Mouse (Mus musculus): Measurements from ENCODE around the gene Sco2. TPM values are rescaled to one million over a fixed set of nuclear protein-coding genes. Genes with fewer than 3 reads are reported as not detected.

The Sco2 gene
- polyA plus RNA-seq, 1 experiment, result 70.4 TPM

DNA sequence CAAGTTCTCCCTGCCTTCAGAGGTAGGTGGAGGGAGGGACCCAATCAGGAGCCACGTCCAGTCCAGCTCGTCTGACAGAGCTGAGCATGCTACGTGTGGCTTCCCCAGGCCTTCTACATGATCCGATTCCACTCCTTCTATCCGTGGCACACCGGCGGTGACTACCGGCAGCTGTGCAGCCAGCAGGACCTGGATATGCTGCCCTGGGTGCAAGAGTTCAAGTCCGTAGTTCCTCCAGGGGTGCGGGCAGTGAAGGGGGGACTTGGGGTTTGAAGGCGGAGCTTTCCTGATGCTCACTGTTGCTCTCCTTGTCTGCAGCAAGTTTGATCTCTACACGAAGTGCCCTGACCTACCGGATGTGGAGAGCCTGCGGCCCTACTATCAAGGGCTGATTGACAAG is 37.2 kb downstream of the Sco2 start:
- 83% methylated on average over 14 of the region's 14 CpGs for WGBS

DNA sequence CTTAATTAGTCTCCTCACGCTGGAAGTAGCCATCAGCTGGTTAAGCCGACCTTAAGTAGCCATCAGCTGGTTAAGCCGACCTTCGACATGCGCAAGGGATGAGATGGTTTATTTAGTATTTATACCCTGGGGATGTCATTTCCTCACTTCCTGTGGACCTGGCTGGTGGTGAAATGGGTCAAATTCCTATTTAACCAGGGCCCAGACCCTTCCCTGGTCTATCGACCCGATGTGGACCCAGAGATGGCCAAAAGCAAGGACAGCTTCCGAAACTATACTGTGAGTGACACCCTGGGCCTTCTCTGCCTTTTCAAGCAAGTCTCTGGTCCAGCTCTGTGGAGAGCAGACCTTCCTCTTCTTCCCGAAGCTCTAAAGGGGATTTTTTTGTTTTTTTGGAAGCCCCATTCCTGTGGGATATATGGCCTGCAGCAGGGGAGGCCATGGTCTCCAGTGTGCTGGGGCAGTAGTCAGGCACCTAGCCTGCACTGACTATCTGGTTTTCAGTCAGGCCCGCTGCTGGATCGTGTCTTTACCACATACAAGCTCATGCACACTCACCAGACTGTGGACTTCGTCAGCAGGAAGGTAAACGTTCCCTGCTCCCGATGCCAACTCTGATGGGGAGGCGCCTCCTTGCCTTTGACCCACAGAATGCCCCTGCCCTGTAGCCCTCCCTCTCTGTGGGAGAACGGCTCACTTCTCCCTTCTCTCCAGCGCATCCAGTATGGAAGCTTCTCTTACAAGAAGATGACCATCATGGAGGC is 38.7 kb downstream of the Sco2 start:
- WGBS, result 68% methylated on average over 17 of the region's 17 CpGs
- no peak for DNase-seq (ENCODE audit: low read depth, low spot score)

More for the DNA sequence above, 37.2 kb downstream of the Sco2 start:
- DNase-seq (ENCODE audit: low read depth, low spot score), result no peak

DNA sequence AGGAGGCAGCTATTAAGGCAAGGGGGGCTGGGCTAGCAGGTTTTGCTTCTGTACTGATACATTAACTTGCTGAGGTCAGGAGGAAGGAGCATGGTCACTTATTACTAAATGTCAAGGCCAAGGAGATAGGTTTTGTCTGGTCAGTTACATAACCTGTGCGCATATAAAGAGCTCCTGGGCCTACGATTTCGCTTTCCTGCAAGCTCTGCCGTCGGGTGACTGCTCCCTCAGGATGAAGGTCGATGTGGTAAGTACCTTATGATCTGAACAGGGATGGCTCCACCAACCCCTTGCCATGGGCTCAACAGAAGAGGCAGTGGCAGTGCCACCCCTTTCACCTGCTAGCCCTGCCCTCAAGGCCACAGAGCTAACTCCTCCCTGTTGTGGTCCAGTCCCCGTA is 39.4 kb downstream of the Sco2 start, which contains the start of gene Miox:
Gene Miox (plus strand): TSS at position 128 of the 400 bp plus-strand sequence.
- WGBS, result 77% methylated on average over 7 of the region's 7 CpGs
- DNase-seq (ENCODE audit: low read depth, low spot score), result no peak

DNA sequence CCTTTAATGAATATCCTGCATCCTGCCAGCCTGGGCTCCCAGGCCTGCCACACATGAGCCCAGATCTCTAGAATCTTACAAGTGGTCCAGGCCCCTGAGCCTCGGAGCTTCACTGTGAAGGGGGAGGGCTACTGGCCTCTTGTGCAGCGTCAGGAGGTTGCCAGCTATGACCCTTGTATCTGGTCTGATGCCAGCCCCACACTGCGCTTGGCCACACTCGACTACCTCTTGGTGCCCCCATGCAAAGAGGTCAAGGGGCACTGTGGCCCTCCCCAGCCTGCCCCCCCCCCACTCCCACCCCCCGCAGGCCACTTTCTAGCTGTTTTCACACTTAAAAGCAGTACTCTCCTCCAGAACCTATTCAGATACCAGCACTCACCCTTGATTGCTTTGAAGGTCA is 47.2 kb downstream of the Sco2 start:
- no peak for DNase-seq (ENCODE audit: low read depth, low spot score)
- WGBS, result 60% methylated on average over 5 of the region's 5 CpGs

DNA sequence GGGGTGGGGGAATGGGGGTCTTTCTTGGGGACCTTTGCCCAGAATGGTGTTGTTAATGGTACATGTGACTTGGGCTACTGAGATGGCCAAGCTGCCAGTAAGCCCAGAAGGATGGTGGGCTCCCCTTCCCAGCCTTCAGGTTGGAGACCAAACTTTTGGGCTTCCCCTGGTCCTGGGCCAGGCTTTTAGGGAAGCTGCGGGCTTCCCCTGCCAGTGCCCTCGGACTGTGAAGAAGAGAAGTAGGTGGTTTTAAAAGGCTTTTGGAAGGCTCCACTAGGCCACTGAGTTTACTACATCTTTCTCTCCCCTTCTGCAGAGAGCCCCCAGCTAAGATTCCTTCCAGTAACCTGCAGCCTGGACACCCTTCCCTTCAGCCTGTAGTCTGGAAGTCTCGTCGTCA is 50.0 kb downstream of the Sco2 start:
- DNase-seq (ENCODE audit: low read depth, low spot score), result no peak
- WGBS, result 89% methylated on average over 4 of the region's 4 CpGs

DNA sequence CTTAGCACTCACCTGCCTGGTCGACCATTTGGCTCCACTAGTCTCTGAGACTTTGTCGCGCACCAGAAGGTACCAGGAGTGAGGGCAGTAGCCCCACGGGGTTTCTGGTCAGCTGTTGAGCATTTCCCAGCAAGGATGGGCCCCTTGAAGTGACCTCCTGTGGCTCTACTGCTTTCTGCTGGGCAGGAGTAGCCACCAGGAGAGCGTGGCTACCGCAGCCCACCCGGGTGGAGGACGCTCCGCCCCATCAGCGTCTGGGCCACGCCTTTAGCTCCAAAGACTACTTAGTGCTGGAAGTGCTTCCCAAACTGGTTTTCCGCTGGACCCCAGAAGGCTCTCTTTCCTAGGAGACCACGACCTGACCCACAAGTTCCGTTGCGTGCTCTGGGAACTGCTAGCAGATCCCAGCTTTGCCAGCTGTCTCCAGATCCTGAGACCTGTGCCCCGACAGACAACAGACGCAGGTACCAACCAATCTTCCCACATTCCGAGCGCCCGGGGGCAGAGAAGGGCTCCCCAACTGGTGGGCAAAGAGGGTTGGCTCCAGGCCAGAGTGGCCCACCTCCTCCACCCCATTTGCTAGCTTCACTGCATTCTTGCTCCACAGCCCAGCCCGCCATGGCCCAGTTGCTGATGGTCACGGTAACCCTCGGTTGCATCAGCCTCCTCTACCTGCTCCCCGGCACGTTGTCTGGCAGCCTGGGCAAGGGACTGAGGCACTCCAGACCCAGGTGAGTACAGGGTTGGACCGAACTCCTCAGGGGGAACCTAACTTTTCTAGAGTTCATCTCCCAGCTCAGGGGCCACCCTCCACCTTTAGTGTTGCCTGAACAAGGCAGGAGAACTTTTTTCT is 50.8 kb downstream of the Sco2 start, which contains the start of gene Adm2:
Gene Adm2 (plus strand): TSS at position 51 of the 853 bp plus-strand sequence.
- DNase-seq (ENCODE audit: low read depth, low spot score), result no peak
- WGBS, result 12% methylated on average over 26 of the region's 26 CpGs

Other genes with a start within 250 kb of the Sco2 start
- 23.9 and 25.4 TPM in 2 replicates for gene Hdac10, start 245.1 kb downstream of the Sco2 start, polyA plus RNA-seq (2012; rRNA removed)
- 3.7 and 4.7 TPM in 2 replicates for gene Mapk12, start 233.1 kb downstream of the Sco2 start, polyA plus RNA-seq (2012; rRNA removed)
- 3.6 and 4.4 TPM in 2 replicates for gene Mapk11, start 224.2 kb downstream of the Sco2 start, polyA plus RNA-seq (2012; rRNA removed)
- 273 and 310 TPM in 2 replicates for gene Plxnb2, start 193.1 kb downstream of the Sco2 start, polyA plus RNA-seq (2012; rRNA removed)
- gene Dennd6b, start 177.3 kb downstream of the Sco2 start, polyA plus RNA-seq (2012; rRNA removed), result 10.8 and 11.2 TPM in 2 replicates
- gene Ppp6r2, start 162.3 kb downstream of the Sco2 start, polyA plus RNA-seq (2012; rRNA removed), result 41.0 and 86.0 TPM in 2 replicates
- gene Sbf1, start 58.5 kb downstream of the Sco2 start, polyA plus RNA-seq (2012; rRNA removed), result 145 and 152 TPM in 2 replicates
- gene Adm2, start 51.1 kb downstream of the Sco2 start, polyA plus RNA-seq (2012; rRNA removed), result 1.1 and 2.2 TPM in 2 replicates
- 0.36 TPM in 1 of 2 replicates, not detected in the other for gene Miox, start 39.4 kb downstream of the Sco2 start, polyA plus RNA-seq (2012; rRNA removed)
- 26.3 and 28.9 TPM in 2 replicates for gene Lmf2, start 18.2 kb downstream of the Sco2 start, polyA plus RNA-seq (2012; rRNA removed)
- gene Ncaph2, start 18.1 kb downstream of the Sco2 start, polyA plus RNA-seq (2012; rRNA removed), result 131 and 133 TPM in 2 replicates
- 5.5 and 30.9 TPM in 2 replicates for gene Tymp, start 3.2 kb upstream of the Sco2 start, polyA plus RNA-seq (2012; rRNA removed)
- gene Odf3b, start 5.4 kb upstream of the Sco2 start, polyA plus RNA-seq (2012; rRNA removed), result 21.1 and 57.4 TPM in 2 replicates
- gene Klhdc7b, start 11.1 kb upstream of the Sco2 start, polyA plus RNA-seq (2012; rRNA removed), result 0.10 and 0.58 TPM in 2 replicates
- gene Syce3, start 36.7 kb upstream of the Sco2 start, polyA plus RNA-seq (2012; rRNA removed), result 0.51 and 0.89 TPM in 2 replicates
- gene Cpt1b, start 52.0 kb upstream of the Sco2 start, polyA plus RNA-seq (2012; rRNA removed), result 3.7 and 6.9 TPM in 2 replicates
- gene C730034F03Rik, start 55.7 kb upstream of the Sco2 start, polyA plus RNA-seq (2012; rRNA removed), result 0.57 and 0.67 TPM in 2 replicates
- 0.68 and 1.4 TPM in 2 replicates for gene Gm44502, start 55.9 kb upstream of the Sco2 start, polyA plus RNA-seq (2012; rRNA removed)
- 125 and 129 TPM in 2 replicates for gene Chkb, start 56.1 kb upstream of the Sco2 start, polyA plus RNA-seq (2012; rRNA removed)
- gene Mapk8ip2, start 80.1 kb upstream of the Sco2 start, polyA plus RNA-seq (2012; rRNA removed), result 1.1 and 1.2 TPM in 2 replicates
- gene Arsa, start 103.6 kb upstream of the Sco2 start, polyA plus RNA-seq (2012; rRNA removed), result 16.9 and 27.7 TPM in 2 replicates
- gene Shank3, start 125.8 kb upstream of the Sco2 start, polyA plus RNA-seq (2012; rRNA removed), result 3.0 and 5.5 TPM in 2 replicates
- gene Acr, start 194.5 kb upstream of the Sco2 start, polyA plus RNA-seq (2012; rRNA removed), result 0.19 and 0.40 TPM in 2 replicates
- gene Rabl2, start 218.1 kb upstream of the Sco2 start, polyA plus RNA-seq (2012; rRNA removed), result 6.2 and 7.2 TPM in 2 replicates

Data from large intestine, adult 2 months (tissue).